Mouse (Mus musculus): ENCODE data around the gene Rbsn.

Rbsn gene

GRCm38 (mm10) chr6:92176450-92176849, 38.3 kb downstream of the Rbsn start:
- DNase-seq (ENCODE audit: low spot score): no peak

DNA sequence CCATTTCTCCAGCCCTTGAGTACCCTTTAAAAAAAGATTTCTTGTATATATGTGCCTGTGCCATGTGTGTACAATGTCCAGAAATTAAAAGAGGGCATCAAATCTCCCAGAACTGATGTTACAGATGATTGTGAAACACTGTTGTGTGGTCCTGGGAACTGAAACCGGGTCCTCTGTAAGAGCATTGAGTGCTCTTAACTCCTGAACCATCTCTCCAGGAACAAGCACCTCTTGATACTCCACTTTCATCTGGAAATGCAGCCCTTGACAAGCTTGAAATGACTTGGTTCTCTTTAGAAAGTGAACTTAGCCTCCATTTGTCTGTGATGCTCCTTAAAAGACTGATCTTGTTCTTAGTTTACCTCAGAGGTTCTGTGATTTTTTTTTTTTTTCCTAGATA, 52.0 kb downstream of the Rbsn start:
- DNase-seq (ENCODE audit: low spot score): no peak

GRCm38 (mm10) chr6:92158801-92159200, 55.9 kb downstream of the Rbsn start:
- DNase-seq (ENCODE audit: low spot score): no peak

DNA sequence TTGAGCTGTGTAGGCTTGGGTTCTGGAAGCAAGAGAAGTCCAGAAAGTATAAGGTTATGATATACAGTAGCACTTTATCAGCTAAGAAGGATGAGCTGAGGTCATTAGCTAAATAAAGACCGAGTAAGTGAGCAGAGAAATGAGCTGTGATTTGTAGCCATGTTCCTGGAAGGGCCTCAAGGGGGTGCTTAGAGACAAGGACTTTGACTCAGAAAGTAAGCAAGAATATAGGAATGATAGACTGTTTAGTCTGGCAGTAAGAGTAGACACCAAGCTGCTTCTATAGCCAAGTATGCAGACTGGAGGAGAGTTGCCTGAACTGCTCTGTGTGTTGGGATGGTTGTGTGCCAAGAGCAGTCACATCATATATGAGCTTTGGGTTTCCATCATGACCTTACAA, 61.0 kb downstream of the Rbsn start:
- DNase-seq (ENCODE audit: low spot score): no peak

DNA sequence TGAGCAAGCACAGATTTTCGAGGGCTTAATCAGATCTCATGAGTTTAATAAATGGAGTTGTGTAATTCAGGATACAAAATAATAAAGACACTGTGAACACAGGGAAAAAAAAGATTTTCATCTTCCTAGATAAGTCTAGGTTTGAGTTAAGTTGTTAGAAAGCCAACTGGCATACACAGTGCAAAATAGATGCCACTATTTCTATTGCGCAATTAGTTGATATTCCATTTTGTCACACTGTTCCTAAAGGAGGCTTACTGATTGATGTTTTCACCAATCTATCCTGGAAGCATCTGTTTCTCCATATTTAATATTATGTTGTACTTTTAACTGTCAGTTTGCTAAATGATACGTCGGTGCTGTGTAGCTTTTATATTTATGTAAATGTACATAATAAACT, 68.8 kb downstream of the Rbsn start:
- DNase-seq (ENCODE audit: low spot score): no peak

Data from c-Kit-positive CD71-positive TER-119-positive erythroid progenitor cells, embryonic 14.5 days (primary cell).